Mouse (Mus musculus): ENCODE data around the gene Agmo. TPM values are rescaled to one million over a fixed set of nuclear protein-coding genes. Genes with fewer than 3 reads are reported as not detected.
A peak's percentile ranks its signal among the peaks of the same experiment; 100 is the strongest.

The Agmo gene
- total RNA-seq (2021) = 1 to 10 TPM; 4.0 to 4.8 TPM

DNA sequence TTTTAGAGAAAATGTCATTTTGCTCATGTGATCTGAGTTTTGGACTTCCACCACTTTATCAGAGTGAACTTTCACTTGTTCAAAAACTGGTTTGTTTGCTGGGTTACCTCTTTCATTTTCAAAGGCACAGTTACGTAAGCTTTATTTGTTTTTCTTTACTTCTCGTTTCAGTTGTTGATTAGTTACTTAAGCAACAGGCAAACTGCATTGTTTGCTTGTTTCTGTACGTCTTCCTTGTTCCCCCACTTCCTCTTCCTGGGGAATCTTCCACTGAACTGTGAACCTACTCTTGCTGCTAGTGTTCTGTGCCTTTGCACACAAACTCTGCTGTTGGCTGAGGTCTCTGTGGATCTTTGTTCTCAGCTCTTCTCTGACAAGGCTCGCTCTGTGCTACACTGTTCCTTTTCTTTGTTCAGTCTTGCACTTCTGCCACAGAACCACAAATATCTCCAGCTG lies at the start of gene Agmo:
Agmo (plus strand) TSS at position 76 of the 456 bp plus-strand sequence.
- DNase-seq = peak; percentile 11 to 13

DNA sequence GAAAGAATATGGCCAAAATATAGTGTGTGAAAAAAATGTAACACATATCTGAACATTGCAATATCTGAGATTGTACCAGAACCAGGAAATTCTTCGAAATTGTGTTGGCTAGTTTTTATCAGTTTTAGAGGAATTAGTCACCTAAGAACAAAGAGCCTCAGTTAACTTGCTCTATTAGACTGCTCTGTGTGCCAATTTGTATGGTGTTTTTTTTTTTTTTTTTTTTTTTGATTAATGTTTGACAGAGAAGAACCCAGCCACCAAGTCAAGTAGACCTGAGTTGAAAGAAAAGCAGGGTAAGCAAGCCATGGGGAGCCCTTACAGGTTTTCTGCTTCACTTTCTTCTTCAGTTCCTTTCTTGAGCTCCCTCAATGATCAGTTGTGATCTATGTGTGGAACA lies 10.3 kb upstream of the Agmo start:
- no peak for DNase-seq

DNA sequence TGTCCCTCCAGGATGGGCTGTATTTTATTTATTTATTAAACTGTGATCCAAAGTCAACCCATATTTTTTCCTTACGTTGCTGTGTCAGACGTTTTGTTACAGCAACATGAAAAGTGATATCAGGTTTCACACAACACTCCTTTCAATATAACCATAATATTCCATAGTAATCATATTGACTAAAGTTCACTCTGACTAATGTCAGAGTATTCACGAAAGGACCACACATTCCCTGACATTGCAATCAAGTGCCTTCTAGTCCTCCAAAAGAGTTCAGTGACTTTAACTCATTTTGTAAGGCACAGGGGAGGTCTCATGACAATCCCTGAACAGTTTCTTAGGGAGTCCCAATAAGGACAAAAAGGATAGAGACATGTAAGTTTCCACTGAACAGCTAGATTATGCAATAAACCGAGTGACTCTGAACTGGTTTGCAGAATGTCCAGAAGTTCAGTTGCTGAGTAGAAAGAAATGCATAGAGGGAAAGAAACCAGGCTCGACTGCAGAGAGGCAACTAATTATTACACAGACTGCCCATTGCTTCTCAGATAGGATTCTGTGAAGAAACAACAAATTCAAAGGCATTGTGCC lies 371 bp upstream of the Agmo start:
- no peak for DNase-seq

DNA sequence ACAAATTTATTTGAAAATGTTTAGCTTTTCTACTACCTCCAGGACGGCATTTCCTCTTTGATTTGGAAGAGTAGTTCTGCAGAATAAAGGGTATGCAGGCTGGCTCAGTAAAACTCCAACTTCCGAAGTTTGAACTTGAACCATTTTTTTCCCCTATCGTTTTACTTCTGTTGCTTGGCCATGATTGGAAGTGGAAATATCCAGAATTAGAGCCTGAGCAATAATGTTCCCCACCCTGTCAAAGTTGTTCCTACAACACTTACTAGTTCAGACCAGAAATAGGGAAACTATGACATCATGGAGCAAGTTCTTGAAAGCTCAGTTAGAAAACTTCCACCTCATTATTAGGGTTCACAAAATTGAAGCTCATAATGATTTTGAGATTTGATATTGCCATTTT lies 1.0 kb downstream of the Agmo start:
- no peak for DNase-seq

DNA sequence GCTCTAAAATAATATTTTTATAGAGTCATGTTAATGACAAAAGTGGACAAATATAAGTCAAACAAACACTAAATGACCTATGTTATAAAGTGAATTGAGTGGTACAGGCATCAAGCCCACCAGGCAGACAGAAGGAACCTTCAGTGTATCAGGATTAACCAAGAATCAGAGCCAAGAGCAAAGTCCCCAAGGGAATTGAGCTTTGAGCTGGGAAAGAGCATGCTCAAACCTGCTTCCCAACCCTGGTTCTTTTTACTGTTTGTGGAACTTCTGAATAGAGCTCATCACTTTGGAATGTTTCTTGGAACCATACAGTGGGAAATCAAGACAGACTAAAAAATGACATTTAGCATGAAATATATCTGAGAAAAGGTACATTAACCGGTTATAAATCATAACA lies 3.4 kb downstream of the Agmo start:
- no peak for DNase-seq

DNA sequence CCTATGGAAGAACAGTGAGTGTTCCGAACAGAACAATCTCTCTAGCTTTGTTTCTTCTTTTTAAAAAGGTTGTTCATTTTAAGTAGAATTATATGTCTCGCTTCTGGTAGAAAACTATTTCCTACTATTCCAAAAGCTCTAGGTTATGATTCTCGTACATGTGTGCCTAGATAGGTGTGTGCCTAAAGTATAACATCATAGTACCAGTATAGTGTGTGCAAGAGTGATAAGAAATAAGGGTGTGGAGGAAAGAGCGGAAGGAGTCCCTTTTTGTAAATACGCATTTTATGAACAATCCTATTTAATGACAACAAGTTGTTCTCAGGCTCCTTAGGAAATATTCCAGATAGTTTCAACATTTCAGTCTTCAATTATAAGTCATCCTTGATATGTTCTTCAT lies 10.2 kb downstream of the Agmo start:
- DNase-seq = no peak

DNA sequence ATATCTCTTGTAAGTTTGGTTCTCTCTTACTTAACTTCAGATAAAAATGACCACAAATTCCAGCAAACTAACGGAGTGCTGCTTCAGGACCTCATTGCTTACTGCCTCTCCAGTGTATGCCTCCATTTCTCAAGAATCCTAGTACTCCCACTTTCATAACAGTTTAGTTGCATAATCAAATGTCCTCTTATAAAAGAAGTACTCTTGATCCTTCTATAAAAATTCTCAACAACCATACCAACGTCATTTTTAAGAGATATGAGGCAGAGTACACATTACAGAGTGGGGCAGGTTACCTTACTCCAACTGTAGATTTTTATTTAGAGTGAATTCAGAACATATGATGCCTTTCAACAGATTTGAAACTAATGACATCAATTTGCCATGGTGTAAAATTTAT lies 15.7 kb downstream of the Agmo start:
- no peak for DNase-seq

DNA sequence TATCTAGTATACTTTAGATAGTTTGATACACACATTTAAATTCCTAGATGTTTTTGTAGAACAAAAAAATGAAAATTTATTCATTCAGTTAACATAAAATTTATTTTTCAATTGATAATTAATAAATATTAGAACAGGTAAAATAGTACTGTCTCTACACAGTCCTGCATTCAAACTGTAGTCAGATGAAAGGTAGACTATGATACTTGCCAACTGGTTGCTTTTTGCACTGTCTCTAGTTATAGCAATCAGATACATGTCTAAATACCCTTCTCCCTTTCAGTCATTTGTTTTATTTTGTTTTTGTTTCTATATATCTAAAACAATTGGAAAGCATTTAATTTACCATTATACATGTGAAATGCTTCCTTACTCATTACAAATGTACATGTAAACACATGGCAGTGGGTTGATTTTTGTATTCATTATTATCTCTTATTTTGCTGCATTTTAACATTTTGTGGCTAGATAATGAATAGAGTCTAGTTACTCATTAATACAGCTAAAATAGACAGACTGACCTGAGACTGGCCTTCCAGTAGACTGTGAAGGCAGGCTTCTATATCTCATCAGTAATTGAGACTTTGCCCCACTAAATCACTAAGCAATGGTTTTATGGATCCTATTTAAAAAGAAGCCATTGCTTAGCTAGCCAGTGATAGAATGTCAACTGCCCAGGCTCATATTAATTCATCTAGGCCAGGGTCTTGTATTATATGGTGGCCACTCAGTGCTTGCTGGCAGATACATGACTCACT lies 18.5 kb downstream of the Agmo start:
- no peak for DNase-seq

DNA sequence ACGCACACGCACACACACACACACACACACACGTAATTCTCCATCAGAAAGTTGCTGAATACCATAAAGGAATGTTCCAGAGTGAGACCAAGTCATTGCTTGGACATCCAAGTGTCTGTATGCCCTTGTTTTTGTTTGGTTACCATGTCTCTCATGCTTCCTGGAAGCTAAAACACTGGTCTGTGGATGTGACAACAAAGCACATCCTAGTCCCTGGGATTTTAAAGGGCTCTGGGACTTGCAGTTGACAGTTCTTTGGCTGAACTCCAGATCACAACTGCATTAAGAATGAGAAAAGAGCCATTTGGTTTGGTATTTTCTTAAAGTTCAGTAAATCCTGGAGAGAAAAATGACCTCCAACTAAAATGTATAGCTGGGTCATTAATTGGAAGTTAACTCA lies 22.2 kb downstream of the Agmo start:
- no peak for DNase-seq

DNA sequence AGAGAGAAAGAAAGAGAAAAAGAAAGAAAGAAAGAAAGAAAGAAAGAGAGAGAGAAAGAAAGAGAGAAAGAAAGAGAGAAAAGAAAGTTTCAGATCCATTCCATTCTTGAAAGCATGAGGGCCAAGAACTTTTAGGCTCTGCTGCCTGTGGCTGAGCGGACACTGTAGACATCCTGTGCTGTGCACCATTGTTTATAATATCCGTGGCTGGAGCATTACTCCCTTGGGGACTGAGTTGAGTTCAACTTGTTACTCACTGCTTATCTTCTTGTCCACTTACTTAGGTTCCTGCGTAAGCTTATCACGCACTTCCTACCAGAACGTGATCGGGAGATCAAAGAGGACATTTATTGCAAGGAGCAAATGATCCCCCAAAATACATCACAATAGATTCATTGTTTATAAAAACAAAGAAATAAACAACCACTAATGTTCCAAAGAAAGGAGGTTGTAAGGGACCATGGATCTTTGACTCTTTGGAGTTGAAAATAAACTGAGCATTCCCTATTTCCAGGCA lies 27.3 kb downstream of the Agmo start:
- DNase-seq = no peak

DNA sequence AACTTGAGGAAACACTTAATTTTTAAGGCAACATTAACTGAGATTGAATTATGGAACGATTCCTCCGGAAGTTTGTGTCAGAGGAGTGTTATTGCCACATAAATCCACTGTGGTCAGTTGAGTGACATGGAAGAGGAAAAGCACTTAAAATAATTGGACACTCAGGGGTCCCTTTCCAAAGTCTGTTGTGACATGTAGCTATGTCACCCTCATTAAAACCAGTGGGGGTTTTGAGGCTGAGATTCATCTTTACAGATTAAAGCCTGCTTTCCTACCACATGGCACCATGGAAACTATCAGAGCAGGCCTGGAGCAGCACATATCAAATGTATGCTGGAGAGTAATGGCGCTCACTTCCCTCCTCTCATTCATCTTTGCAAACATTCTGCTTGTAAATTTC lies 31.2 kb downstream of the Agmo start:
- DNase-seq = no peak

DNA sequence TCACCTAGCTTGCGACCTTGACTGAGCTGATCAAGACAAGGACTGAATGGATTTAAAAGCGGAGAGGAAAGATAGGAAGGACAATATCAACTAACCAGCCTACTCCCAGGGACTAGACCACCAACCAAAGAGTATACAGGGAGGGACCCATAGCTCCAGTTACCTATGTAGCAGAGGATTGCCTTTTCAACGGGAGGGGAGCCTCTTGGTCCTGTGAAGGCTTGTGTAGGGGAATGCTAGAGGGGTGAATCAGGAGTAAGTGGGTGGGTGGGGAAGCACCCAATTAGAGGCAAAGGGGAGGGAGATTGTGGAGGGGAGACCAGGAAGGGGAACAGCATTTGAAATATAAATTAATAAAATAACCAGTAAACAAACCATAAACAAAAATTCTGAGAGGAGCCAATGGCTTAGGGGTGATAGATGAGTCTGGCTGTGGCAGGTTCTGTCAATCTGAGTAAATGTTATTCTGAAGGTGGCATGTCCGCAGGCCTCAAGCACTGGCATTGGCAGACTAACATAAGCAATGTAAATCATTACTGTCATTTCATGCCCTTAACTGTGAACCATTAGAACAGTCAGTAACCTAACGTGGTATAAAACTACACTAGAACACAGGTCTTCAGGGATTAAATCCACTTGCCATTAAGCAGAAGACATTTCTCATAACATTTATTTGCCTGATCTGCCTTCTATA lies 32.7 kb downstream of the Agmo start:
- DNase-seq = no peak

DNA sequence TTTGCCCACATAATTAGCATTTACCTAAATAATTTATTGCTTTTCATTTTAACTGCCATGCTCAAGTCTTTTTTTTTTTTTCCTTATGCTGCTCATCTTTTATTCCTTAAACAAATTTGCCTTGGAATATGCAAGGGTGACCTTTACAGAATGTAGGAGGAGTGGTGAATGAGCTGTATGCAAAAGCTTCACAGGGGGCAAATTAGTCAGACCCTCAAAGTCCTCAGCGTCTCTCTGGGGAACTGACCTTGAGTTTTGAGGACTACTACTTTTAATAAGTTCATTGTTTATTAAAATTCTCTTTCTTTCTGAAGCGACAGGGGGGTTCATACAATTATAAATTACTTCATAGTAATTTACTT lies 33.2 kb downstream of the Agmo start:
- DNase-seq = no peak

DNA sequence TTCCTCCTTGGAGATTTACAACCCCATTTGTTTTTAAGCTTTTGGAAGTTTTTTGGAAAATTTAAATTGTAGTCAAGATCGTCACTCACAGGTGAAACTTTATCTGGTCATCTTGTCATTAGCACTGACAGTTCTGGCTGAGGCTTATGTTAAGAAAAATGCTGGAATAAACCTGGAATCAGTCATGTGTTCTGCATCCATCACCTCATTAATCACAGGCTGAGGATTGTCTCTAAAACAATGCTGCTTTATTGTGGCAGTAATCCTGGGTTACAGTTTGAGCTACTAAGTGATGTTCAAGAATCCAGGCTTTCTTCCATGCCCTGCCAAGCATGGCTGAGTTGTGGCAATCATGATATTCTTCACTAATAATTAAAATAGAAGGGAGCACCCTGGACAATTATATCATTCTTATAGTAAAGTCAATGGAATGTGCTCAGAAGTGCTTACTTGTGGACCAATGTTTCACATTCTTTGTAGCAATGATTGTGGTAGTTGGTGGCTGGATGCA lies 65.6 kb downstream of the Agmo start:
- no peak for DNase-seq

DNA sequence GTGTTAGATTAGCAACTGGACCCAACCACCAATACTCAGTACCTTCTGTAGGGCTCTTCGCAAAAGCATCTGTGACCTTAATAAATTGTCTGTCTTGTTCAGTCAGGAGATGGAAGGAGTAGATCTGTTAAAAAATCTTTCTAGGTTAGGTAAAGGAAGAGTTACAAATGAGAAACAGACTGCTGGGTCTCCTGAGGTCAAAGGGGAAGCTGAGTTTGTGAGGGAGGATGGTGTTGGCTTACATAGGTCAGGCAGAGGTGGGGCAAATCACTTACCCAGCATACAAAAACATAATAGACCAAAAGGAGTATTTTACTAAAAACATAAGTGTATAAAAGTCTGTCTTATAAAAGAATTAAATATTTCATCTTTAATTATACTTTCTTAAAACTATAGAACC lies 69.3 kb downstream of the Agmo start:
- DNase-seq = no peak

DNA sequence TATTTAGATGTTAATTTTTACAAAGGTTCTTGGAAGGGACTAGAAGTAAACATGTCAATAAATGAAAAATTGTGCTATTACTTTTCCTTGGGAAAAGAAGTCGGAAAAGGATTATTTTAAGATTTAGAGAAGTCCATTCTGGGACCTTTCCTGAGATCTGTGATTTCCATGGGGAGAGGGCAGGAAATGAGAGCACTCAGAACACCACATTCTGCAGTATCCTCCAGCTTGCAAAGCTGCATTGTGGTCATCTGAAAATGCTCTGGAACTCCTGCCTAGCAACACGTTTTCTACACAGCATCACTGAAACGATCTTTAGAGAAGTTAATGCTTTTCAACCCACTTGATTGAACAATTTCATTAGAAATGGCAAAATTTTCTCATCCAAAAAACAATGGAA lies 81.4 kb downstream of the Agmo start:
- DNase-seq = no peak

DNA sequence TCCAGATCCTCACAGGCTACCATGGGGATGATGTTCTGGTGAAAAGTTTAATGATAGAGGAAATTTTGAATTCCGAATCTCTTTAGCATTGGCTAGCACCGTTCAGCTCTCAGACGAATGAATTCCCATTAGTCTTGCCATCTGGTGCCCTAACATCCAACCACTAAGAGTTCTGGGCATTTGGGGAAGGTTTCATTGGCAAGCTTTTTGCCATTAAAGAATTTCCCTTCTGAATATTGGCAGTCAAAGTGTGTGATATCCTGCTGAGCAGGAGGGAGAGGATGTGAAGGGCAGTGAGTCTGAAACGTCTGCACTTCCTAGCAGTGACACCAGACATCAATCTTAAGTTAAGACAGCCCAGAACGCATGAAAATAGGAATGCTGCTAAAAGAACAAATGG lies 93.5 kb downstream of the Agmo start:
- DNase-seq = no peak

DNA sequence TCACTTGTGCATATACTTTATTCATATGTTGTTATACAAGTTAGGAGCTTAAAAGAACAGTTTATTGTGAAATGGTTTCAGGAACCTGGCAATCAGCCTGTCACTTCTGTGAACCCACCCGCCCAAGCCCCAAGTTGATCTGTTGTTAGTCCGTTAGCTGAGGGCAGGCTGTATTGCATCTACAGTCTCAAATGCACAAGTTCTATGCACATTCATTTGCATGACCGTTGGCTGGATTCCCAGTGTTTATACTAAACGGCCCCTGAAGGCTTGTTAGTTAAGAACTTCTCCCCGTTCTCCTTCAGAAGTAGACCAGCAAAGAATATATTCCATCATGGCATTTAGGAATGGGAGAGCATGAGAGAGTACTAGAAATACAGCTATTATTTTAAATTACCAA lies 102.8 kb downstream of the Agmo start:
- DNase-seq = no peak

DNA sequence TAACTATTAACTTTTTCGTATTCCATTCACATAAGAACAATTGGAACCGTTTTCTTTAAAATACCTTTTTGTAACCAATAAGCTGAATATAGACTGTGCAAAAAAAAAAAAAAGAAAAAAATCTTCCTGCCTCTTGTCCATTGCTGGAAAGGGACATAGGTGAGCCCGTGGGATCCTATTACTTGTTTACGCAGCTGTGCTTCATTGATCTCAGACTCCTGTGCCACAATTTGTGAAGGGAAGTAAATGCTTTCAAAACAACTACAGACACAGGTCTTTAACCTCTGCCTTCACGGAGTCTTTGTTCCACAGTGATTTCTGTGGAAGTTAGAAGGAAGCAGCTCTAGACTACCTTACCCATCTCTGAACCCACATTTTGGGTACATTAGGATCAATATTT lies 104.3 kb downstream of the Agmo start:
- DNase-seq = no peak

DNA sequence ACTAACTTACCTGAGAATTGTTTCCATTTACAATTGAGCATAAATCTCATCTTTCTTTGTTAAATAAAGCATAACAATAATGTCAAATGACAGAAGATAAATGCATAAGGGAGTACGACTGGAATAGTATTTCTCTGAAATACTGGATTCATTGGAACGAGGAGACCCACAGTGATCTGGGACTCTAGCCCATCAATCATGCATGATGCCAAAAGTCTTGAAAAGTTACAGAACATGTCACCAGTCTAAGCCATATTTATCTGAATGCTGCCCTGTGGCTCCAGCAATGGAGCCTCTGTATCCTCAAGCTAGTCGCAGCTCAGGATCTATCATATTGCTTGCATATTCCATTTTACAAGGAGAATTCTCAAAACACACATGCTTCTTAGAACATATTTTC lies 150.9 kb downstream of the Agmo start:
- DNase-seq = no peak

DNA sequence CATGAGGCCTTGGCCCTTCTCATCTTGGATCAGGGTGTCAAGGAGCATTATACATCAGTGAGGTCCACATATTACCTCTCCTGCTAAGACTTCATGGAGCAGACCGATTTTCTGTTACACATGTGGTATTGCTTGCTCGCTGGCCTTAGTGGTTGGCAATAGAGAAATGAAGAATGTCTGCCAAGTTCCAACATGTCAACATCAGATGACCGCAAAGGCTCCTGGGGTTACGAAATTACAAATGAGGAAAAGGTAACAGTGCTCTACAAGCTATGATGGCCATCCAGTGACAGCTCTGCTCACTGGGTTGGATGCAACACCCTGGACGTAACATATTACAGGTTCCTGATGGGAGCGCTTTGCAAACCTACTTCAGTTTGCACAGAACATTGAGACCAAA lies 161.1 kb downstream of the Agmo start:
- DNase-seq = no peak

DNA sequence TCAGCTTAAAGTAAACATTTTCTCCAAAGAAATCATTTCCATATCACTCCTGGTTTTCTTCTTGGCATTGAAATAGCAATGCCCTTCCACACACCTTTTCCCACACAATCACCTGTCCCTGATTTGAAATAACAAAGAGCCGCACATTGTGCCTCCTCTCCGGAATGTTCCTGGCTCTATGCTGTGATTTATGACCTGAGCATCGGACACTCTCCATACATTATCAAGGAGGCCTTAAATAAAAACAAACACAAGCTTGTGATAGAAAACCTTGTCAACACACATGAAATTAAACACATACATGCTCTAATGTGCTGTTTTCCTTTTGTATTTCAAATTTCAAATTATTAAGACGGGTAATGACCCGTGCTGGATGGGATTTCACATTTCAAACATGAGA lies 184.9 kb downstream of the Agmo start:
- no peak for DNase-seq

DNA sequence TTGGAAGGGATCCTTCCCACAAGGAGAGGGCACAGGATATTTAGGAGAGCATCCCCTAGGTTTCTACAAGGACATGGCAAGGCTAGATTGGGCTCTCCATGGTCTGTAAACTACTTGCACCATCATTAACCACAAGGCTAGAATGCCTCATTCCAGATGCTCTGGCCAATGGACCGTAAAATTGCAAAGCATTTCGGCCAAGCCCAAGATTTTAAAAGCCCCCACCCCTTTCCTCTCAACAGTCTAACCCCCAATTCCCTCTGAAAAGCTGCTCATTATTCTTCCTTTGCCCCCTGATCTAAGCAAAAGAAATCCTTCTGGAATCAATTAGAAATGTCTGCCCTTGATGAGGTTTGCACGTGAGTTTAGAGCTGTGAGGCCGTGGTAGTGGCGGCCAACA lies 185.3 kb downstream of the Agmo start:
- DNase-seq = no peak

DNA sequence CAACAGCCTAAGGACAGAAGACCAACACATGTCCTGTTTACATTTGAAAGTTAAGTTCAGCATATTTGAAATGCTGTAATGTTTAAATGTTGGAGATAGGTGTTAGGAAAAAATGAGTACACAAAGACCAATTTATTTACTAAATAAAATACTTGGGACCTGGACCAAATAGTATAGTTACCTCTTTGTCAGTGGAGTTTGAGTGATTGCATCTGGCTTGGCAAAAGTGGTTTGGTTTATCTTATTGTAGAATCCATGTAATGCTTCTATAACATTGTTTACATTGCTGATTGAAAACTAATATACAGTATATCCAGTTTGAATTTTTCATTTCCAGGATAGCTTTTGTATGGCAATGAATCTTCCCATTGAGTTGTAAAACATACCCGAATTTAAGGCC lies 193.0 kb downstream of the Agmo start:
- no peak for DNase-seq

Data from layer of hippocampus, postnatal 36 days (tissue).